Mouse (Mus musculus) midbrain, embryonic 10.5 days (tissue): ENCODE results near the gene Rc3h1. TPM values are rescaled to one million over a fixed set of nuclear protein-coding genes. Genes with fewer than 3 reads are reported as not detected.

Experiments
- DNase-seq: peaks from one replicate; pipeline ENCODE4 v3.0.0-alpha.2; 2017; ENCODE audit warnings: low spot score
- H3K27ac ChIP-seq: fragments of 300-500 bp; sonication (generic); replicated peaks from 2 replicates; pipeline ENCODE4 v1.5.1; 2016; ENCODE audit warnings: mild to moderate bottlenecking
- H3K27me3 ChIP-seq: fragments of 300-500 bp; sonication (generic); 2 replicates; pipeline ENCODE4 v1.6.1; 2016; ENCODE audit warnings: low read depth, mild to moderate bottlenecking; ENCODE audit not compliant: poor library complexity, severe bottlenecking
- H3K36me3 ChIP-seq: fragments of 300-500 bp; sonication (generic); 2 replicates; pipeline ENCODE4 v1.6.1; 2016; ENCODE audit warnings: mild to moderate bottlenecking, moderate library complexity
- H3K4me1 ChIP-seq: fragments of 300-500 bp; sonication (generic); 2 replicates; pipeline ENCODE4 v1.6.1; 2016
- H3K4me3 ChIP-seq: fragments of 300-500 bp; sonication (generic); 2 replicates; pipeline ENCODE4 v1.5.1; 2016; ENCODE audit warnings: mild to moderate bottlenecking, moderate library complexity
- H3K9me3 ChIP-seq: fragments of 300-500 bp; sonication (generic); replicated peaks from 2 replicates; pipeline ENCODE4 v1.6.1; 2016; ENCODE audit warnings: mild to moderate bottlenecking
- WGBS: fragments of 180-500 bp; shearing (Covaris S2); methylation state at CpG from one replicate; pipeline ENCODE4 v1.1.7; 2016; 5-methylcytosine and 5-hydroxymethylcytosine counted together
- polyA plus RNA-seq: library from polyadenylated mRNA; unstranded; fragments of >200 nt; fragmentation: Nextera tagmentation; extraction: Ambion mirVana; gene quantifications from 2 replicates; pipeline ENCODE4 v1.2.1, GENCODE M21; 2016

Rc3h1 gene
- polyA plus RNA-seq, 1 experiment from 2014 or later, result 6.9 TPM

GRCm38 (mm10) chr1:161008038-161008437 lies 101.8 kb downstream of the Rc3h1 start:
- Histone ChIP-seq H3K36me3 (peaks cover 48% of the 10 kb centered on the region), H3K9me3 (no peaks in the 10 kb centered on the region), H3K4me1 (peaks cover 1% of the 10 kb centered on the region; the same call in 1 of the 2 replicates), H3K27ac (no peak overlapping the region), H3K27me3 (no peaks in the 10 kb centered on the region), H3K4me3 (no peak overlapping the region)
- 85% methylated on average over 2 of the region's 2 CpGs for WGBS
- DNase-seq, result no peak

DNA sequence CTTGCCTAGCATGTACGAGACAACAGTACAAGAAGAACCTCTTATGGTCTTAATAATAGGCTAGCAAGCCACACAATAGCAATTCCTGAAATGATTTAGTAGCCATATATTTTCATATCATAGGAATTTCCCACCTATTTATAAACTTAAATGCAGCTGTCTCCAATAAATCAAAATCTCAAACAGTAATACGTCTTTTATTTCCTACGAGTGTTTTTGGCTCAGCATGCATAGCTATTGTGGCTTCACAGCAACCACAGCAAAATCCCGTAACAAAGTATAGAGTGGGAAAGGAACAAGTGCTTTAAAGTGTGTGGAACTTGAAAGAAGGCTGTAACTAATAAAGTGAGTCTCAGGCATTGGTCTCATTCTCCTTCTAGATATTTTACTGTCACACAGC lies 104.2 kb downstream of the Rc3h1 start:
- no peak overlapping the region for H3K27ac ChIP-seq
- WGBS, result 97% methylated on average over 4 of the region's 4 CpGs
- no peak for DNase-seq
- H3K4me3 ChIP-seq, result no peak overlapping the region
- H3K4me1 ChIP-seq, result no peaks in the 10 kb centered on the region
- H3K9me3 ChIP-seq, result no peaks in the 10 kb centered on the region
- peaks cover 52% of the 10 kb centered on the region for H3K36me3 ChIP-seq
- H3K27me3 ChIP-seq, result no peaks in the 10 kb centered on the region

DNA sequence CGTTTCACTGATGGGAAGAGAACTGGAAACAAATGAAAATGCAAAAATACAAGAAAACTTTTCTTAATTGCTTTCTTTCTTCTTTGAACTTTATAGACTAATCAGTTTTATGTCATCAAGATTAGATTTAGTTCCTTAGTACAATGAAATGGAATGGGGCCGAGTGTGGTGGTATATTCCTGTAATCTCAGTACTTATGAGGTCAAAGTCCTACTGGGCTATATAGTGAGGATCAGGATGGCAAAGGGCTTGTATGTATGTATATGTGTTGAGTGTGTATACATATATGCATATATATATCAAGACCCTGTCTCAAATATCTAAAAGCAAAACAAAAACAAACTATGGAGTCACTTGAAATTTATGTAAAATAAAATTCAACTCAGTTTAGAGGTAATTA lies 110.2 kb downstream of the Rc3h1 start:
- Histone ChIP-seq H3K36me3 (peaks cover 77% of the 10 kb centered on the region), H3K27me3 (no peaks in the 10 kb centered on the region), H3K4me3 (no peak overlapping the region), H3K4me1 (no peaks in the 10 kb centered on the region), H3K9me3 (no peaks in the 10 kb centered on the region), H3K27ac (no peak overlapping the region)
- no peak for DNase-seq
- WGBS, result 84% methylated on average over 2 of the region's 2 CpGs

DNA sequence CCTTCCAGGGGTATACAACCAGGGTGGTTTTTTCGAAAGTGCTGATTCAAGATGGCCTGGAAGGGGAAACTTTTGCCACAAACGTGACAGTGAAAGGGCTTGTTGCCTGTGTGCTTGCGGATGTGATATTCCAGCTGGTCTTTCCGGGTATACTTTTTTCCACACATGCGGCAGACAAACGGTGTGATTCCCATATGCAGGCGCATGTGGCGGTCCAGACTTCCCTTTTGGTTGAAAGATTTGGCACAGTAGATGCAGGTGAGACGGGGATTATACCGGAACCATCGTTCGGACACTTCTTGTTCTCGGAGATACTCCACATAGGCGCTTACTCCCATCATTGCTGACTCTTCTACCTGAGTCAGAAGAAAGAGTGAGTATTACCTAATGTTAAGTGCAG lies 113.8 kb downstream of the Rc3h1 start:
- H3K36me3 ChIP-seq, result peaks cover 49% of the 10 kb centered on the region
- H3K9me3 ChIP-seq, result no peaks in the 10 kb centered on the region
- no peak overlapping the region for H3K4me3 ChIP-seq
- H3K4me1 ChIP-seq, result no peaks in the 10 kb centered on the region
- 95% methylated on average over 14 of the region's 14 CpGs for WGBS
- no peak for DNase-seq
- H3K27ac ChIP-seq, result no peak overlapping the region
- H3K27me3 ChIP-seq, result no peaks in the 10 kb centered on the region

Other genes with a start within 250 kb of the Rc3h1 start
- 6.8 and 9.5 TPM in 2 replicates for gene Rabgap1l, start 113.2 kb upstream of the Rc3h1 start, polyA plus RNA-seq
- gene Serpinc1, start 72.2 kb downstream of the Rc3h1 start, polyA plus RNA-seq, result 2.0 and 2.3 TPM in 2 replicates
- 5.3 and 6.7 TPM in 2 replicates for gene Zbtb37, start 128.4 kb downstream of the Rc3h1 start, polyA plus RNA-seq
- gene Dars2, start 164.2 kb downstream of the Rc3h1 start, polyA plus RNA-seq, result 62.5 and 72.3 TPM in 2 replicates
- 40.3 and 40.6 TPM in 2 replicates for gene Cenpl, start 164.3 kb downstream of the Rc3h1 start, polyA plus RNA-seq
- gene Klhl20, start 225.1 kb downstream of the Rc3h1 start, polyA plus RNA-seq, result 15.1 and 18.4 TPM in 2 replicates
- gene Ankrd45, start 236.3 kb downstream of the Rc3h1 start, polyA plus RNA-seq, result 5.2 and 5.7 TPM in 2 replicates